Mouse (Mus musculus) forebrain, embryonic 14.5 days (tissue): Measurements from ENCODE around the gene 4930524B15Rik. TPM values are rescaled to one million over a fixed set of nuclear protein-coding genes. Genes with fewer than 3 reads are reported as not detected.
A peak's percentile ranks its signal among the peaks of the same experiment; 100 is the strongest.
"Not testable (repeated sequence)": the region's sequence is repeated elsewhere in the genome, so short reads cannot be mapped to it uniquely, and the experiment has no call there.

ENCODE experiments used
- ATAC-seq: fragments of 200-750 bp; cut with Nextera tagmentation; 2 replicates; pipeline ENCODE4 v1.8.0; 2017; ENCODE audit warnings: mild to moderate bottlenecking, moderate library complexity
- DNase-seq: peaks from one replicate; pipeline ENCODE4 v3.0.0-alpha.2; 2015; ENCODE audit warnings: low spot score
- H3K27ac ChIP-seq: fragments of 300-500 bp; sonication (generic); 2 replicates; pipeline ENCODE4 v1.5.1; 2014; ENCODE audit warnings: low read depth, mild to moderate bottlenecking, control low read depth, low read length, moderate library complexity
- H3K27me3 ChIP-seq: fragments of 300-500 bp; sonication (generic); replicated peaks from 2 replicates; pipeline ENCODE4 v1.6.1; 2014; ENCODE audit warnings: low read length, control low read depth, mixed read lengths; ENCODE audit not compliant: control insufficient read depth, insufficient read depth
- H3K36me3 ChIP-seq: fragments of 300-500 bp; sonication (generic); 2 replicates; pipeline ENCODE4 v1.6.1; 2014; ENCODE audit warnings: low read length, control low read depth; ENCODE audit not compliant: control insufficient read depth, insufficient read depth
- H3K4me1 ChIP-seq: fragments of 300-500 bp; sonication (generic); 2 replicates; pipeline ENCODE4 v1.6.1; 2014; ENCODE audit warnings: antibody characterized with exemption, low read length, control low read depth; ENCODE audit not compliant: control insufficient read depth, insufficient read depth
- H3K4me2 ChIP-seq: fragments of 300-500 bp; sonication (generic); 2 replicates; pipeline ENCODE4 v1.6.1; 2014; ENCODE audit warnings: mild to moderate bottlenecking, control low read depth, low read length
- H3K4me3 ChIP-seq: fragments of 300-500 bp; sonication (generic); 2 replicates; pipeline ENCODE4 v1.5.1; 2014; ENCODE audit warnings: low read depth, low read length, control low read depth
- H3K9ac ChIP-seq: fragments of 300-500 bp; sonication (generic); 2 replicates; pipeline ENCODE4 v1.6.1; 2014; ENCODE audit warnings: mild to moderate bottlenecking, low read length, control low read depth, moderate library complexity
- H3K9me3 ChIP-seq: fragments of 300-500 bp; sonication (generic); replicated peaks from 2 replicates; pipeline ENCODE4 v1.6.1; 2016; ENCODE audit warnings: low read length, control low read depth, mixed read lengths; ENCODE audit not compliant: control insufficient read depth
- WGBS: fragments of 180-500 bp; shearing (Covaris S2); extraction: QIAGEN DNeasy Blood & Tissue Kit; methylation state at CpG from one replicate; pipeline ENCODE4 v1.1.7; 2014; 5-methylcytosine and 5-hydroxymethylcytosine counted together
- polyA plus RNA-seq: library from polyadenylated mRNA; unstranded; fragments of >200 nt; fragmentation: Nextera tagmentation; extraction: Ambion mirVana; gene quantifications from 2 replicates; pipeline ENCODE4 v1.2.1, GENCODE M21; 2014

4930524B15Rik gene
- polyA plus RNA-seq, 1 experiment from 2014 or later: 0.25 TPM

GRCm38 (mm10) chr11:31981830-31982229 is 16.4 kb downstream of the 4930524B15Rik start:
- Histone ChIP-seq H3K27me3 (no peaks in the 10 kb centered on the region), H3K4me2 (no peak overlapping the region), H3K27ac (no peak overlapping the region), H3K4me3 (no peak overlapping the region), H3K9me3 (no peaks in the 10 kb centered on the region), H3K36me3 (no peaks in the 10 kb centered on the region), H3K9ac (no peak overlapping the region), H3K4me1 (no peaks in the 10 kb centered on the region)
- DNase-seq (no peak), ATAC-seq (no peak)
- WGBS: 91% methylated on average over 7 of the region's 7 CpGs

- H3K4me2 ChIP-seq, H3K4me3 ChIP-seq, H3K9me3 ChIP-seq, H3K4me1 ChIP-seq, H3K27ac ChIP-seq, H3K27me3 ChIP-seq, DNase-seq, H3K36me3 ChIP-seq, ATAC-seq, H3K9ac ChIP-seq: not testable (repeated sequence)
- WGBS: 87% methylated on average over 13 of the region's 13 CpGs
Observed at GRCm38 (mm10) chr11:31982247-31982943, 17.0 kb downstream of the 4930524B15Rik start.

DNA sequence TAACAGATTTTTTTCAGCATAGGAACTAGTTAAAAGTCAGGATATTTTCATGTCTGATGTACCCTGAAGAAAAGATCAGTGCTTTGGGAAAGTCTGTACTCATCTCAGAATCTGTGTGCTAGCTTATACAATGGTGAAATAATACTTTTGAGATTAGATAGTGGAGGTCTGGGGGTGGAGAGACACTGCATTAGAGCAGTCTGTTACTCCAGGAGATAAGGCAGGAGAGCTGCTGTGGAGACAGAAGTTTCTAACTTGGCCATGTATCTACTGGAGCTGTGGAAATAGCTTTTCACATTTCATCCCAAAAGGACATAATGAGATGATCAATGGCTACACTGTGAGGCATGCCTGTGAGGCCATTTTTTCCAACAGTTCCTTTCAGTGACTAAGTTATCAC is 17.9 kb downstream of the 4930524B15Rik start:
- no peak overlapping the region for H3K27ac ChIP-seq
- H3K4me1 ChIP-seq: no peaks in the 10 kb centered on the region
- no peak overlapping the region for H3K4me3 ChIP-seq
- H3K36me3 ChIP-seq: no peaks in the 10 kb centered on the region
- no peaks in the 10 kb centered on the region for H3K27me3 ChIP-seq
- ATAC-seq: no peak
- H3K9ac ChIP-seq: no peak overlapping the region
- DNase-seq: no peak
- H3K4me2 ChIP-seq: no peak overlapping the region
- H3K9me3 ChIP-seq: no peaks in the 10 kb centered on the region

- H3K4me2 ChIP-seq: no peak overlapping the region
- no peak overlapping the region for H3K27ac ChIP-seq
- no peak overlapping the region for H3K4me3 ChIP-seq
- 79% methylated on average over 2 of the region's 2 CpGs for WGBS
- H3K9me3 ChIP-seq: no peaks in the 10 kb centered on the region
- H3K4me1 ChIP-seq: no peaks in the 10 kb centered on the region
- ATAC-seq (no peak), DNase-seq (no peak)
- no peaks in the 10 kb centered on the region for H3K36me3 ChIP-seq
- no peak overlapping the region for H3K9ac ChIP-seq
- H3K27me3 ChIP-seq: no peaks in the 10 kb centered on the region
Observed at GRCm38 (mm10) chr11:31984786-31985185, 19.4 kb downstream of the 4930524B15Rik start.

GRCm38 (mm10) chr11:31992535-31992934 is 27.1 kb downstream of the 4930524B15Rik start:
- Histone ChIP-seq H3K4me2 (no peak overlapping the region), H3K4me1 (no peaks in the 10 kb centered on the region), H3K9ac (no peak overlapping the region), H3K9me3 (no peaks in the 10 kb centered on the region), H3K4me3 (no peak overlapping the region), H3K36me3 (no peaks in the 10 kb centered on the region), H3K27me3 (no peaks in the 10 kb centered on the region), H3K27ac (no peak overlapping the region)
- DNase-seq: no peak
- ATAC-seq: no peak
- WGBS: 89% methylated on average over 3 of the region's 3 CpGs

- 60% methylated on average over 2 of the region's 2 CpGs for WGBS
- 0 out of 2 replicates have a peak, but pooled peaks have one; percentile 3 for ATAC-seq
- Histone ChIP-seq H3K27me3 (no peaks in the 10 kb centered on the region), H3K4me2 (peak overlapping the region; percentile 51), H3K4me1 (peaks cover 22% of the 10 kb centered on the region), H3K4me3 (peak overlapping the region; percentile 53; the same call in 1 of the 2 replicates), H3K9me3 (no peaks in the 10 kb centered on the region), H3K36me3 (peaks cover 17% of the 10 kb centered on the region), H3K9ac (peak overlapping the region; percentile 88; the same call in 1 of the 2 replicates), H3K27ac (peak overlapping the region; percentile 93; the same call in 1 of the 2 replicates)
- no peak for DNase-seq
Observed at GRCm38 (mm10) chr11:31999716-32000115, 34.3 kb downstream of the 4930524B15Rik start.

DNA sequence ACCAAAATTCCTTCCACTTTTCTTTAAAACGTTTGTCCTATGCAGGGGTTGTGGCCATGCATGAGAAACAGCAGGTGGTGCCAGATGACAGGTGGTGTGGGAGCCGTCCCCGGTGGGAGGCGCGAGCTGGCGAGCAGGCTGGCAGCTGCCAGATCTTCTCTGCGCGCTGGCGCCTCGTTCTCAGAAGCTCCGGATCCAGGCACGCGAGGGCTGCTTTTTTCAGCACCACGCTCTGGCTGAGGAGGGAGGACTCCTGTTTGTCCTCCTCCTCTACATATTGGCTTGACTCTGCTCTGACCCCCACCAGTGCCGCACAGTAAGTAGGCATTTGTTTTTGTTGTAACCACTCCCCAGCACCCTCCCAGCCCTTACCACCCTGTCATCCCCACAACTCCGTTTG is 34.9 kb downstream of the 4930524B15Rik start, which contains the start of gene Nsg2:
Nsg2 (plus strand) TSS at position 183 of the 400 bp plus-strand sequence.
- H3K27ac ChIP-seq: peak within 1 kb of the TSS; percentile 96
- peak within 1 kb of the TSS; percentile 53 for H3K4me3 ChIP-seq
- H3K9me3 ChIP-seq: no peaks in the 10 kb centered on the region
- WGBS: under 1% methylated on average over 16 of the region's 16 CpGs
- peak within 1 kb of the TSS; percentile 89 for H3K4me2 ChIP-seq
- H3K4me1 ChIP-seq: peaks cover 22% of the 10 kb centered on the region
- peak; percentile 96 for DNase-seq
- peaks cover 22% of the 10 kb centered on the region for H3K36me3 ChIP-seq
- peak within 1 kb of the TSS; percentile 89 for H3K9ac ChIP-seq
- no peaks in the 10 kb centered on the region for H3K27me3 ChIP-seq
- ATAC-seq: peak; percentile 86

GRCm38 (mm10) chr11:32001181-32001910 is 36.0 kb downstream of the 4930524B15Rik start:
- Histone ChIP-seq H3K9me3 (no peaks in the 10 kb centered on the region), H3K4me1 (peaks cover 22% of the 10 kb centered on the region), H3K9ac (peak overlapping the region; percentile 89), H3K27me3 (no peaks in the 10 kb centered on the region), H3K36me3 (peaks cover 33% of the 10 kb centered on the region), H3K27ac (peak overlapping the region; percentile 96), H3K4me2 (peak overlapping the region; percentile 89), H3K4me3 (peak overlapping the region; percentile 53)
- no peak for ATAC-seq
- DNase-seq: peak; percentile 58
- 1% methylated on average over 11 of the region's 11 CpGs for WGBS

- H3K4me1 ChIP-seq: peaks cover 22% of the 10 kb centered on the region
- ATAC-seq: peak; percentile 66
- DNase-seq: peak; percentile 89
- peak overlapping the region; percentile 96 for H3K27ac ChIP-seq
- 2% methylated on average over 5 of the region's 5 CpGs for WGBS
- H3K9me3 ChIP-seq: peaks cover 10% of the 10 kb centered on the region
- peak overlapping the region; percentile 53 for H3K4me3 ChIP-seq
- no peaks in the 10 kb centered on the region for H3K27me3 ChIP-seq
- H3K4me2 ChIP-seq: peak overlapping the region; percentile 89
- H3K9ac ChIP-seq: peak overlapping the region; percentile 89
- H3K36me3 ChIP-seq: peaks cover 46% of the 10 kb centered on the region
Observed at GRCm38 (mm10) chr11:32002670-32003072, 37.3 kb downstream of the 4930524B15Rik start.
